Mouse (Mus musculus): ENCODE data around the gene Atp5k.

GRCm38 (mm10) chr5:108406977-108407376, 27.3 kb downstream of the Atp5k start:
- TF ChIP-seq MAZ (IDR thresholded peaks at IDR 0.05; ENCODE audit: low read depth, low read length) (no peak), BHLHE40 (IDR thresholded peaks at IDR 0.05; ENCODE audit: low read depth, low read length) (no peak), SMC3 (IDR thresholded peaks at IDR 0.05; ENCODE audit: low read depth, low read length) (no peak), E2F4 (IDR thresholded peaks at IDR 0.05; ENCODE audit: insufficient replicate concordance, low read depth, low read length) (no peak), CTCF (conservative IDR thresholded peaks at IDR 0.05 in 1 of 2, IDR thresholded peaks at IDR 0.05 in 1 of 2; ENCODE audit: low read depth in 2 of 2, low read length in 2 of 2) (no peak), GABPA (IDR thresholded peaks at IDR 0.05; ENCODE audit: insufficient replicate concordance, low read depth, low read length) (no peak), TCF12 (IDR thresholded peaks at IDR 0.05; ENCODE audit: low read depth, low read length) (no peak), EP300 (IDR thresholded peaks at IDR 0.05; ENCODE audit: low read length) (no peak), CHD2 (IDR thresholded peaks at IDR 0.05; ENCODE audit: low read length) (no peak), POLR2A (IDR thresholded peaks at IDR 0.05; ENCODE audit: low read depth, low read length) (no peak), RAD21 (IDR thresholded peaks at IDR 0.05; ENCODE audit: low read depth, low read length) (no peak), SIN3A (IDR thresholded peaks at IDR 0.05; ENCODE audit: low read length) (no peak), POLR2AphosphoS2 (IDR thresholded peaks at IDR 0.05; ENCODE audit: low read depth, low read length) (no peak)

Data from CH12.LX (cell line).